Mouse (Mus musculus): ENCODE data around the gene Slfn8.

DNA sequence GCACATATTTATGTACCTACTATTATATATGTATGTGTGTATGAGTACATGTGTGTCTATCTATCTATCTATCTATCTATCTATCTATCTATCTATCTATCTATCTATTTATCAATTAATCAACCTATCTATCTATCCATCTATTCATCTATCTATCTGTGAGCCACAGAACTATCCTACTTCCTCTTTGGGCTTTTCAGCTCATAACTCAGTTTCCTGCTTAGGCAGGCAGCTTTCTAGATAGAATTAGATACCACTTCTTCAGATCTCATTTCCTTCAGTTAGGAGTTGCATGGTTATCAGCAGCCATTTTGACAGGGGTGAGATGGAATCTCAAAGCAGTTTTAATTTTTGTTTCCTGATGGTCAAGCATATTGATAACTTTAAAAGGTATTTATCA, 20.4 kb upstream of the Slfn8 start:
- TF ChIP-seq CTCF (IDR thresholded peaks at IDR 0.05; ENCODE audit: low read depth) (no peak), EP300 (optimal IDR thresholded peaks at IDR 0.05) (no peak)

All from stomach, postnatal 0 days (tissue).